9 mouse cellular contexts compared by ENCODE assay signal in the genomic region with DNA sequence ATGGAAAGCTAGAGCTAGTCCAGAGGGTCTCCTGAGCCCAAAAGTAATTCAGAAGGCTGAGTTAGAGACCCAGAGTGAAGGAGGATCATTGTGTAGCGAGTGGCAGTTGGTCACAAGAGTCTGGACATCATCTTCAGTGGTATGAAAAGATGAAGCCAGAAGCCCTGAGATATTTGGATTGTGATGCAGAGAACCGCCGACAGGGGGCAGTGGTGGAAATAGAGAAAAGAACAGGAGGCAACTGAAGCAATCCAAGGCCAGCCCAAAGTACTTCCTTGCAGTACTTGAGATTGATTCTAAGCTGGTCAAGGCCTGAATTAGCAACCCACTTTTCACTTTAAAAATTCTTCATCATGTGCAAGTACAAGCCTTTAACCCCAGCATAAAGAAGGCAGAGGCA.
DNase-seq lines count a peak whose midpoint lies in the region; ATAC-seq and TF ChIP-seq lines count a peak whose summit lies in the region.
"Had no signal": no experiment of that assay in that cellular context is flagged by ENCODE, and none has a peak within 500 bp of the region (broad histone marks: within the 10 kb centered on the region; RNA-seq: fewer than 3 reads in every experiment).

No protein-coding gene starts in this region.

- no peaks in the 10 kb centered on the region for H3K9me3 ChIP-seq in forebrain, postnatal 0 days (ENCODE audit: low read length)
- no peaks in the 10 kb centered on the region for H3K9me3 ChIP-seq in forebrain, embryonic 13.5 days (replicated peaks)
- H3K9me3 ChIP-seq in lung, embryonic 14.5 days (ENCODE audit: low read depth, low read length) = no peaks in the 10 kb centered on the region
- H3K9me3 ChIP-seq: lung, embryonic 15.5 days had no signal

- no peak overlapping the region for H3K4me3 ChIP-seq in forebrain, postnatal 0 days (ENCODE audit: low read depth, low read length)
- no peak overlapping the region for H3K4me3 ChIP-seq in forebrain, embryonic 13.5 days
- no peak overlapping the region for H3K4me3 ChIP-seq in lung, embryonic 14.5 days (ENCODE audit: low read depth, low read length)
- H3K4me3 ChIP-seq: lung, embryonic 15.5 days had no signal

- peak; percentile 50 for TF ChIP-seq CTCF in forebrain, postnatal 0 days (IDR thresholded peaks at IDR 0.05; ENCODE audit: low read depth)
- peak; percentile 55 for TF ChIP-seq CTCF in lung, embryonic 14.5 days (IDR thresholded peaks at IDR 0.05; ENCODE audit: low read depth)

- H3K4me1 ChIP-seq in forebrain, postnatal 0 days (ENCODE audit: insufficient read depth) = no peaks in the 10 kb centered on the region
- H3K4me1 ChIP-seq in forebrain, embryonic 13.5 days = no peaks in the 10 kb centered on the region
- no peaks in the 10 kb centered on the region for H3K4me1 ChIP-seq in lung, embryonic 14.5 days (ENCODE audit: insufficient read depth)
- H3K4me1 ChIP-seq: lung, embryonic 15.5 days had no signal

- no peaks in the 10 kb centered on the region for H3K36me3 ChIP-seq in forebrain, postnatal 0 days (ENCODE audit: insufficient read depth)
- H3K36me3 ChIP-seq in forebrain, embryonic 13.5 days (ENCODE audit: poor library complexity, severe bottlenecking) = no peaks in the 10 kb centered on the region
- H3K36me3 ChIP-seq in lung, embryonic 14.5 days (ENCODE audit: insufficient read depth) = no peaks in the 10 kb centered on the region
- H3K36me3 ChIP-seq: lung, embryonic 15.5 days had no signal

- no peak overlapping the region for H3K4me2 ChIP-seq in forebrain, postnatal 0 days (ENCODE audit: low read depth)
- H3K4me2 ChIP-seq in forebrain, embryonic 13.5 days = no peak overlapping the region
- no peak overlapping the region for H3K4me2 ChIP-seq in lung, embryonic 14.5 days
- H3K4me2 ChIP-seq: lung, embryonic 15.5 days had no signal

- ATAC-seq in forebrain, postnatal 0 days = no peak
- ATAC-seq in forebrain, embryonic 13.5 days = no peak
- ATAC-seq in lung, embryonic 14.5 days (ENCODE audit: insufficient read depth) = no peak
- no peak for ATAC-seq in monocyte, adult 5-6 weeks (replicated peaks; ENCODE audit: insufficient number of reproducible peaks, low FRiP score, low TSS enrichment, poor library complexity, severe bottlenecking)

- H3K27me3 ChIP-seq in forebrain, postnatal 0 days (ENCODE audit: insufficient read depth, low read length) = no peaks in the 10 kb centered on the region
- 0 out of 2 replicates have a peak, but pooled peaks cover 3% of the 10 kb centered on the region for H3K27me3 ChIP-seq in forebrain, embryonic 13.5 days
- no peaks in the 10 kb centered on the region for H3K27me3 ChIP-seq in lung, embryonic 14.5 days (ENCODE audit: insufficient read depth, low read length)
- H3K27me3 ChIP-seq: lung, embryonic 15.5 days had no signal

- DNase-seq in forebrain, postnatal 0 days = peak; percentile 27
- DNase-seq in spleen, postnatal 10 days (ENCODE audit: low spot score in 2 of 2) = peak; percentile 8 to 40
- no peak for DNase-seq in spleen, adult 12 weeks (ENCODE audit: low spot score)
- DNase-seq in cerebellum, postnatal 25 days = peak; percentile 66 to 78
- peak; percentile 2 to 42 for DNase-seq in kidney, adult 8-10 months
- peak; percentile 46 for DNase-seq in lung, embryonic 14.5 days

- H3K27ac ChIP-seq in forebrain, postnatal 0 days (ENCODE audit: low read depth, low read length) = no peak overlapping the region
- H3K27ac ChIP-seq in forebrain, embryonic 13.5 days = no peak overlapping the region
- no peak overlapping the region for H3K27ac ChIP-seq in lung, embryonic 14.5 days (ENCODE audit: low read depth)
- H3K27ac ChIP-seq: lung, embryonic 15.5 days had no signal

- WGBS in forebrain, postnatal 0 days = 12% methylated on average over 3 of the region's 3 CpGs
- 12% methylated on average over 3 of the region's 3 CpGs for WGBS in forebrain, embryonic 13.5 days
- 21% methylated on average over 3 of the region's 3 CpGs for WGBS in lung, embryonic 14.5 days

- H3K9ac ChIP-seq in forebrain, postnatal 0 days = no peak overlapping the region
- H3K9ac ChIP-seq in forebrain, embryonic 13.5 days = no peak overlapping the region
- no peak overlapping the region for H3K9ac ChIP-seq in lung, embryonic 14.5 days
- H3K9ac ChIP-seq: lung, embryonic 15.5 days had no signal
